Mouse (Mus musculus) neural tube, embryonic 12.5 days (tissue): ENCODE data around the gene March1. TPM values are rescaled to one million over a fixed set of nuclear protein-coding genes. Genes with fewer than 3 reads are reported as not detected.

Experiments
- ATAC-seq: fragments of 200-750 bp; cut with Nextera tagmentation; 2 replicates; pipeline ENCODE4 v1.8.0; 2017; ENCODE audit warnings: low read depth, mild to moderate bottlenecking, moderate TSS enrichment, moderate library complexity; ENCODE audit not compliant: low FRiP score
- H3K27ac ChIP-seq: fragments of 300-500 bp; sonication (generic); 2 replicates; pipeline ENCODE4 v1.5.1; 2016
- H3K27me3 ChIP-seq: fragments of 300-500 bp; sonication (generic); replicated peaks from 2 replicates; pipeline ENCODE4 v1.6.1; 2016; ENCODE audit warnings: mild to moderate bottlenecking
- H3K36me3 ChIP-seq: fragments of 300-500 bp; sonication (generic); 2 replicates; pipeline ENCODE4 v1.6.1; 2016; ENCODE audit warnings: mild to moderate bottlenecking
- H3K4me1 ChIP-seq: fragments of 300-500 bp; sonication (generic); 2 replicates; pipeline ENCODE4 v1.6.1; 2016
- H3K4me2 ChIP-seq: fragments of 300-500 bp; sonication (generic); replicated peaks from 2 replicates; pipeline ENCODE4 v1.6.1; 2016; ENCODE audit warnings: mild to moderate bottlenecking
- H3K4me3 ChIP-seq: fragments of 300-500 bp; sonication (generic); 2 replicates; pipeline ENCODE4 v1.5.1; 2016
- H3K9ac ChIP-seq: fragments of 300-500 bp; sonication (generic); 2 replicates; pipeline ENCODE4 v1.6.1; 2016; ENCODE audit warnings: mild to moderate bottlenecking
- H3K9me3 ChIP-seq: fragments of 300-500 bp; sonication (generic); 2 replicates; pipeline ENCODE4 v1.6.1; 2016; ENCODE audit warnings: mild to moderate bottlenecking
- WGBS: fragments of 180-500 bp; shearing (Covaris S2); methylation state at CpG from one replicate; pipeline ENCODE4 v1.1.7; 2016; 5-methylcytosine and 5-hydroxymethylcytosine counted together
- polyA plus RNA-seq: library from polyadenylated mRNA; unstranded; fragments of >200 nt; fragmentation: Nextera tagmentation; extraction: Ambion mirVana; gene quantifications from 2 replicates; pipeline ENCODE4 v1.2.1, GENCODE M21; 2016

Gene March1
- polyA plus RNA-seq, 1 experiment from 2014 or later, result 9.5 TPM

DNA sequence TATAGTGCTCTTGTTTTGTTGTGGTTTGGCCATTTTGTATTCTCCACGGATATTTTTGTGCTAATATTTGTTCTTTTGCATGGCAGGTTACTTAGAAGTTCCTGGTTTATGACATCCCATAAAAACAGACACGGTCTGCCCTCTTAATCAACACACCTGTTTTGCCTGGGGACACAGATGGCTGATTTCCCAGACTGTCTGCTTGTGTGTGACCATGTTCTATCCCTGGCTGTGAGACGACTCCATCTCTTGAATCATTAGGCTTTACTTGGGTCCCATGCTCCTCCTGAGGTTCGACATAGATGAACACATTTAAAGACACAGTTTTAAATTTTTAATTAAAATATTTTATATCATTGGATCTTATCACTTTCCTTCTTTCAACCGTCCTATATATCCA lies 163.5 kb downstream of the March1 start:
- Histone ChIP-seq H3K36me3 (no peaks in the 10 kb centered on the region), H3K27ac (no peak overlapping the region), H3K4me3 (no peak overlapping the region), H3K4me1 (no peaks in the 10 kb centered on the region), H3K27me3 (no peaks in the 10 kb centered on the region), H3K4me2 (no peak overlapping the region), H3K9me3 (no peaks in the 10 kb centered on the region), H3K9ac (no peak overlapping the region)
- ATAC-seq, result no peak
- 74% methylated on average over 5 of the region's 5 CpGs for WGBS

DNA sequence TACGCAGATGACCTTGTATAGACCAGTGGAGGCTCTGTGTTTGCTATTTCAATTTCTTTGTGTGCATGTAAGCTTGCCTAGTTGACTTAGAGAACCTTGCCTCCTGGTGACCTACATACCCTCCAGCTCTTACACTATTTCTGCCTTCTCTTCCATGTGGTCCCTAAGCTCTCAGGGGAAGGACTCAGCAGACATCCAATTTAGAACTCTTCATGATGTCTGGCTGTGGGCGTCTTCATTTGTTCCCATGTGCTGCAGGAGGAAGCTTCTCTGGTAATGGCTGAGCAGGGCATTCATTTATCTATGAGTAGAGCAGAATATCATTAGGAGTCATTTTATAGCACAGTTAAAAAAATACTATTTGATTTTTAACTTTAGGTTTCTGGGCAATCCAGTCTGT lies 195.3 kb downstream of the March1 start:
- Histone ChIP-seq H3K4me3 (no peak overlapping the region), H3K27ac (no peak overlapping the region), H3K9ac (no peak overlapping the region), H3K9me3 (no peaks in the 10 kb centered on the region), H3K36me3 (no peaks in the 10 kb centered on the region), H3K4me1 (no peaks in the 10 kb centered on the region), H3K4me2 (no peak overlapping the region), H3K27me3 (no peaks in the 10 kb centered on the region)
- 89% methylated on average over 2 of the region's 2 CpGs for WGBS
- no peak for ATAC-seq

DNA sequence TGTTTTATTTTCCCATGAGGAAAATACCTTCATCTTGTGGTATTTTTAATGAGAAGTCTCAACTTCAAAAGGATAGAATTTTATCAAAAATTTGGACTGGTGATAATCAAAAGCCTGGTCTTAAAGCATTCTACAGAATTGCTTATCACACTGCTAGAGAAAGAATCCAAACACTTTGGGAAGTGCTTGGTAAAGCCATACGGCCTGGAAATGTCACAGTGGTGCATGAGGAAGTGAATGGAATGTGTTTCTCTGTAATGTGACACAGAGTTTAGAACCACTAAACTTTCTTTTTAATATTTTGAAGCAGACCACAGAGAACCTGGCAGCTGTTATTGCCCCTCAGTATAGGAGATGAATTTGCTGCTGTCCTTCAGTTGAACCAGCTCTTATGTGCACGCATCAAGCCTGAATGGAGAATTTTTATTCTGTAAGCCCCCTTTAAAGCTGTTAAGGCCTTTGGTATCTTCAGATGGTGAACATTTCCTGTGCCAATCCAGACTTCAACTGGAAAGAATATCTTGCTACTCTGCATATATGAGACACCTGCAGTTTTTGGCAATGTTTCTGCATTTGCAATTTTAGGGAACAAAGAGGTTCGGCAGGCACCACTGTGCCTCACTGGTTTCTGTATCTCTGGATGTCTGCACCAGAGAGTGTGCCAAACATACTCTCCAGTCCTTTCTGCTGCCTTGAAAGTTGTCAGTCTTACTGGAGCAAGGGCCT lies 304.8 kb downstream of the March1 start:
- WGBS, result 89% methylated on average over 3 of the region's 3 CpGs
- no peaks in the 10 kb centered on the region for H3K36me3 ChIP-seq
- no peak overlapping the region for H3K4me2 ChIP-seq
- no peaks in the 10 kb centered on the region for H3K4me1 ChIP-seq
- no peak overlapping the region for H3K9ac ChIP-seq
- no peak for ATAC-seq
- no peaks in the 10 kb centered on the region for H3K27me3 ChIP-seq
- H3K9me3 ChIP-seq, result no peaks in the 10 kb centered on the region
- no peak overlapping the region for H3K4me3 ChIP-seq
- H3K27ac ChIP-seq, result no peak overlapping the region

DNA sequence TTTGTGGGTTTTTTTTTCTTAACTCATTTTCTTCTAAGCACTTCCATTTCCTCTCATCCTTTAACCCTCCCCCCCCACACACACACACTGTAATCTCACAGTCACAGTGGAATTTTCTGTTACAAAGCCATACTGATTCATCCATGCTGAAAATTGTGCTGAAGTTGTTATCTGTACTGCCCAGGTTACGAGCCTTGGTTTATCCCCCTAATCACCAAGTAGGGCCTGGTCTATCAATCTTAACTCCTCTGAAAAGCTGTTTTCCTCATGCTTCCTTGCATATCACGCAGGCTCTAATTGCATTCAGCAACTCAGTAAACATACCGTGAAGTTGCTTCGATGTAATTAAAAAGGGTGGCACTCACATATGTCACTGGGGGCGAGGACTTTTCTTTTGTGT lies 339.2 kb downstream of the March1 start:
- Histone ChIP-seq H3K9ac (no peak overlapping the region), H3K4me3 (no peak overlapping the region), H3K27ac (no peak overlapping the region), H3K4me2 (no peak overlapping the region), H3K36me3 (no peaks in the 10 kb centered on the region), H3K27me3 (no peaks in the 10 kb centered on the region), H3K9me3 (no peaks in the 10 kb centered on the region), H3K4me1 (no peaks in the 10 kb centered on the region)
- WGBS, result 23% methylated on average over 5 of the region's 5 CpGs
- ATAC-seq, result peak; percentile 50; the same call in 1 of the 2 replicates

DNA sequence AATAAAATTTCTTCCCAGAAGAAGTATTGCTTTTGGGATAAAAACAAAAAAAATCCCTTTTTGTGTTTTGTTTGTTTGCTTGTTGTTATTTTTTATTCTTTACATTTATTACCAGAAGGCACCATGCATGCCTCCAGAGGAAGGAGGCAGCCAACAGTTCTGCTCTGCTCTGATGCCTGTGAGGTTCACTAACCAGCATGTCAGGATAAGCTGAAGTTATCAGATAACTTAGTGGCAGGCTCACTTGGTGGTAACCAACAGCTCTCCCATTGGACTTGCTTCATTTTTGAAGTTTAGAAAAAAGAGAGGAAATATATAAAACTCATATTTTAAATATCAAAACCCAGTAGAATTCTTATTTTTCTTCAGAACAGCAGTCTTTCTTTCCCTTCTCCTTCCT lies 339.8 kb downstream of the March1 start:
- Histone ChIP-seq H3K27ac (no peak overlapping the region), H3K9ac (no peak overlapping the region), H3K9me3 (no peaks in the 10 kb centered on the region), H3K4me2 (no peak overlapping the region), H3K27me3 (no peaks in the 10 kb centered on the region), H3K4me3 (no peak overlapping the region), H3K36me3 (no peaks in the 10 kb centered on the region), H3K4me1 (no peaks in the 10 kb centered on the region)
- ATAC-seq, result no peak

DNA sequence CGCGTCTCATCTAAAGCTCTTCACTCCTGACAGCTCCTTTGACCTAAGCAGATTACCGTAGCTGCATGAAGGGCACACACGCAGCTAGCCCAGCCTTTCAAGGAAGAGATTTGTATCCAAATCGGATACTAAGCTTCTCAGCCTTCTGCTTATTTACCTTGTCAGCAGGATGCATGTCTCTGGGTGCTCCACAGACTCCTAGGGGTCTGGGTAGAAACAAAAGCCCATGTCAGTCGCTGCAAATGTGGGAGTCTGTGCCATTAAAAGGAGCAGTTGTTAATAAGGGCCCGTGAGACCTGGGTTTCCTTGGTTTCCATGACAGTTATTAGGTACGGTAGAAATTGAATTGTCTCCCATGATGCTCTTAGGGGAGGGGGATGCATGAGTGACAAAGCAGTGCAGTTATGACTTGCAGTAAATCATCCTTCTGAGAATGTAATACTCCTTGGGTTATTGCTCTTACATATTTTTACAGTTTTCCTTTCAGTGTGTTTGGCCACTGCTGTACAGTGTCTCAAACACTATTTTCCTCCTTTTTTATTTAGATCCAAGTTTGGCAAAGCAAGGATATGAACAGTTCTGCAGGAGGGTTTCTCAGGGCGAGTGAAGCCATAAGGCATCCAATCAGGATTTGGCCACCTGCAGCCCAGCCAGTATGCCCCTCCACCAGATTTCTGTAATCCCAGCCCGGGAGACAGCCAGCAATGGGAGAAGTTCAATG lies 349.0 kb downstream of the March1 start:
- H3K4me2 ChIP-seq, result peak overlapping the region; percentile 47
- ATAC-seq, result peak; percentile 75
- 0 out of 2 replicates have a peak overlapping the region, but pooled peaks have one; percentile 22 for H3K9ac ChIP-seq
- no peak overlapping the region for H3K27ac ChIP-seq
- no peaks in the 10 kb centered on the region for H3K36me3 ChIP-seq
- H3K4me1 ChIP-seq, result peaks cover 9% of the 10 kb centered on the region; the same call in 1 of the 2 replicates
- WGBS, result 12% methylated on average over 10 of the region's 10 CpGs
- no peaks in the 10 kb centered on the region for H3K9me3 ChIP-seq
- H3K27me3 ChIP-seq, result no peaks in the 10 kb centered on the region
- no peak overlapping the region for H3K4me3 ChIP-seq

DNA sequence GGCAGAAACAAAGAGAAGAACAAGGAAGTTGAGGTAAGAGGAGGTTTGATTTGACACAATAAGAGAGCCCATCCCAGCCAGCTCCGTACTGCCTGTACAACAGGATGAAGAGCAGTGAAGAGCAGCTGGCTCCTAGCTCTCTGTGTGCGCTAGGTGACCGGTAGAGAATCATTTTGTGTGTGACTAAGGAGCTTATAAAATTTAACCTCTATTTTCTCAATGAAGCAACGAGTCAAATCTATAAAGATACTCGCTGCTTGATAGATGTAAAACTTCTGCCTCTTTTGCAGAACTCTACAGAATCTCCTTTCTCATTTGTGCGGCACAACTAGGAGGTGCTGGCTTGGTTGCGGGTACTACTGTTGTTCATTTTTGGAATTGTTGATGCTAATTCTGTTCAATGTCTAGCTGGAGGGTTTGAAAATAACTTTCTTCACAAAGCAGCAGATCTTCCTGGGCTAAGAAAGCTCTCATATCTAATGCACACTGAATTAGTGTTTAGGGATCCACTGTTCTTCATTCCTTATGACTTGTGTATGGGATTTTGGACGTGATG lies 349.6 kb downstream of the March1 start:
- Histone ChIP-seq H3K36me3 (no peaks in the 10 kb centered on the region), H3K4me2 (peak overlapping the region; percentile 47), H3K4me1 (peaks cover 9% of the 10 kb centered on the region; the same call in 1 of the 2 replicates), H3K9me3 (no peaks in the 10 kb centered on the region), H3K4me3 (no peak overlapping the region), H3K27ac (no peak overlapping the region), H3K9ac (no peak overlapping the region), H3K27me3 (no peaks in the 10 kb centered on the region)
- 0 out of 2 replicates have a peak, but pooled peaks have one; percentile 49 for ATAC-seq
- 76% methylated on average over 8 of the region's 8 CpGs for whole genome bisulfite sequencing

DNA sequence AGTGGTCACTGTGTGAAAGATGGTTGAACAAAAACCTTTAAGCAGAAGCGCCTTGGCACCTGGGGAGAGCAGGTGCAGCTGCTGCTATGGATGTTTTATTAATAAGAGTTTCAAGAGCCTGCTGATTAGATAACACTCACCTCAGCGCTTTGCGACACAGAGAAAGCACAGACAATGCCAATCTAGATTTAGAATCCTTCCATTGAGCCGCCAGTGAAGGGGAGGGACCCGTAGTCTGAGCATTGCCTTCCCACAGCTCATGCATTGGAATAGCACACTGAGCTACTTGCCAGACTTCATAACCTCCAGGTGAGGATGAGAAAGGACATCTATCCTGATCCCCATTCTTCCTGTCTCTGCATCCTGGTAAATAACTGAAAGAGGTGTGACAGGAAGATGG lies 359.2 kb downstream of the March1 start:
- Histone ChIP-seq H3K27ac (no peak overlapping the region), H3K4me2 (no peak overlapping the region), H3K36me3 (no peaks in the 10 kb centered on the region), H3K9me3 (no peaks in the 10 kb centered on the region), H3K27me3 (no peaks in the 10 kb centered on the region), H3K4me3 (no peak overlapping the region), H3K9ac (no peak overlapping the region), H3K4me1 (no peaks in the 10 kb centered on the region)
- no peak; the same call in 1 of the 2 replicates for ATAC-seq
- 90% methylated on average over 5 of the region's 5 CpGs for WGBS

DNA sequence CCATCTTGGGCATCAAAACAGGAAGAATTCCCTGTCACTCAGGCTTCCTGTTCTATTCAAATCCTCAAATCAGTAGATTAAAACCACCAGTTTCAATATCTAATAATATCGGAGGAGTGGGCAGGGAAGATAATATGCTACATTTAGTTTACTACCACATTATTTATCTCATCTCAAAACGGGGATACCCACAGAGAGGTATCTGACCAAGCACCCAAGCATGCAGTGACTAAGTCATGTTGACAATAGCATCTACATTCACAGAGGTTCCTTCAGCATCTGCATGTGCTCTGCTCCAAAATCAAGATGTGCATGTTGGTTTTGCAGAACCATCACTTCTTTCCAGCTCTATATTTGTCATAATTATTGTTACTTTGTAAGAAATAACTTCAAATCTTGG lies 364.3 kb downstream of the March1 start:
- Histone ChIP-seq H3K36me3 (no peaks in the 10 kb centered on the region), H3K27me3 (no peaks in the 10 kb centered on the region), H3K9me3 (no peaks in the 10 kb centered on the region), H3K9ac (no peak overlapping the region), H3K4me1 (no peaks in the 10 kb centered on the region), H3K4me2 (no peak overlapping the region), H3K27ac (no peak overlapping the region), H3K4me3 (no peak overlapping the region)
- ATAC-seq, result no peak
- 82% methylated on average over 2 of the region's 2 CpGs for WGBS

DNA sequence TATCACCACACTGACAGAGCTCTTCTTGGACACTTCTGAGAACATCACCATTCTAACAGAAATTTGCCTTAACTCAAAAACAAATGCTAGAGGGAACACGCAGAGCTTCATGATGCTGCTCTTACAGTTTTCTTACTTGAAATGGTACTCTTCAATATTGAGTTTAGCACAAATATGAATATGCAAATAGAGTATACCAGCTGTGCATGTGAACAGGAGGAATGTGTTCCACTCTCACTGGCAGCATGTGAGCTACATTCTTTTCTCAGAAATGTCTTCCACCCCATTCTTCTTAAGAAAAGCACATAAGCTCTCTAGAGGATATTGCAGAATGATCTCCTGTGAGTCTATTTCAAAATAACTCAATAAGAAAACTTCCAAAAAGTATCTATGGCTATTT lies 370.0 kb downstream of the March1 start:
- no peaks in the 10 kb centered on the region for H3K36me3 ChIP-seq
- H3K9me3 ChIP-seq, result no peaks in the 10 kb centered on the region
- H3K4me2 ChIP-seq, result no peak overlapping the region
- 94% methylated on average over 1 of the region's 1 CpGs for WGBS
- no peak overlapping the region for H3K27ac ChIP-seq
- no peak for ATAC-seq
- H3K4me1 ChIP-seq, result no peaks in the 10 kb centered on the region
- H3K4me3 ChIP-seq, result no peak overlapping the region
- no peak overlapping the region for H3K9ac ChIP-seq
- H3K27me3 ChIP-seq, result no peaks in the 10 kb centered on the region

DNA sequence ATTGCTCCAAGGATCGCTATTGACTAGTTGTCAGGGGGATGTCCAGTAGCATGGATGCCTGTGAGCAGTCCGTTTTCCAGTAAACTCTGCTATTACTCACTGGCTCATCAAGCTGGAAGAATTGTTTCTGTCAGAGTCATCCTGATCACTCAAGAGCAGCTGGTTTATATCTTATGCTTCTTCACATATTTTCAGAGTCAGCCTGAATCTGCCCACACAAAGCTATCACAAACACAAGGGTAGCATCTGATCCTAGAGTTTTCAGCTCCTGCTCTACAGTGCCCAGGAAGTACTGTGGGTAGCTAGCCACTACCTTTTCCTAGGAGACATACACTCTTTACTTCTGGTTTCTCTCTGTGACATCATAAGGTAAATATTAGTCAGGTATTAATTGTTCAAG lies 405.1 kb downstream of the March1 start:
- H3K4me2 ChIP-seq, result no peak overlapping the region
- H3K27ac ChIP-seq, result no peak overlapping the region
- no peak for ATAC-seq
- no peaks in the 10 kb centered on the region for H3K4me1 ChIP-seq
- H3K36me3 ChIP-seq, result no peaks in the 10 kb centered on the region
- WGBS, result 89% methylated on average over 2 of the region's 2 CpGs
- no peaks in the 10 kb centered on the region for H3K9me3 ChIP-seq
- no peak overlapping the region for H3K4me3 ChIP-seq
- no peak overlapping the region for H3K9ac ChIP-seq
- no peaks in the 10 kb centered on the region for H3K27me3 ChIP-seq

DNA sequence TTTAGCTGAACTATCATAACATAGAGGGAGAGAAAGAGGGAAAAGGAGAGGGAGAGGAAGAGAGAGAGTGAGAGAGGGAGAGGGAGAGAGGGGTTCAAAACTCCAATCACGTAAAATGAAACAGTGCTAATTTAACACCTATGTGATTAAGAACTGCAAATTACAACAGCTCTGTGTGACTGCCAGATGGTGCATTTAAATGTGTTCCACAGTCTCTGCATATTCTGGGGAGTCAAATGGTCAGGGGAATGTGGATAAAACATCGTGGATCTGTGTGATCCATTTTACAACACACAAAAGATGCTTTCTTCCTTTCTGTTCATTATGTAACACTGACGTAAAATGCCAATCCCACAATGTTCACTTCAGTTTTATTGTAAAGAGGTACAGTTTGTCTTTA lies 416.0 kb downstream of the March1 start:
- WGBS, result 69% methylated on average over 3 of the region's 3 CpGs
- H3K4me1 ChIP-seq, result no peaks in the 10 kb centered on the region
- ATAC-seq, result no peak

More for the DNA sequence above, 416.0 kb downstream of the March1 start:
- Histone ChIP-seq H3K9ac (no peak overlapping the region), H3K4me2 (no peak overlapping the region), H3K27ac (no peak overlapping the region), H3K4me3 (no peak overlapping the region), H3K36me3 (no peaks in the 10 kb centered on the region), H3K9me3 (no peaks in the 10 kb centered on the region), H3K27me3 (no peaks in the 10 kb centered on the region)
